Mouse (Mus musculus) kidney, postnatal 0 days (tissue): ENCODE data around the gene Plxna4. TPM values are rescaled to one million over a fixed set of nuclear protein-coding genes. Genes with fewer than 3 reads are reported as not detected.

ENCODE experiments used
- ATAC-seq: fragments of 200-750 bp; cut with Nextera tagmentation; replicated peaks from 2 replicates; pipeline ENCODE4 v1.8.0; 2017; ENCODE audit warnings: low read depth, moderate number of reproducible peaks, moderate TSS enrichment, moderate library complexity; ENCODE audit not compliant: low FRiP score
- DNase-seq: peaks from one replicate; pipeline ENCODE4 v3.0.0-alpha.2; 2016; ENCODE audit warnings: low spot score
- H3K27ac ChIP-seq: fragments of 300-500 bp; sonication (generic); 2 replicates; pipeline ENCODE4 v1.5.1; 2014; ENCODE audit warnings: mild to moderate bottlenecking
- H3K27me3 ChIP-seq: fragments of 300-500 bp; sonication (generic); 2 replicates; pipeline ENCODE4 v1.6.1; 2014; ENCODE audit warnings: low read length, mixed read lengths; ENCODE audit not compliant: insufficient read depth
- H3K36me3 ChIP-seq: fragments of 300-500 bp; sonication (generic); 2 replicates; pipeline ENCODE4 v1.6.1; 2014; ENCODE audit warnings: low read length, mixed read lengths; ENCODE audit not compliant: insufficient read depth
- H3K4me1 ChIP-seq: fragments of 300-500 bp; sonication (generic); replicated peaks from 2 replicates; pipeline ENCODE4 v1.6.1; 2014; ENCODE audit warnings: antibody characterized with exemption, low read length, mixed read lengths; ENCODE audit not compliant: insufficient read depth
- H3K4me2 ChIP-seq: fragments of 300-500 bp; sonication (generic); 2 replicates; pipeline ENCODE4 v1.6.1; 2014; ENCODE audit warnings: mild to moderate bottlenecking, low read length, moderate library complexity, mixed read lengths
- H3K4me3 ChIP-seq: fragments of 300-500 bp; sonication (generic); replicated peaks from 2 replicates; pipeline ENCODE4 v1.5.1; 2014; ENCODE audit warnings: low read depth, low read length
- H3K9ac ChIP-seq: fragments of 300-500 bp; sonication (generic); 2 replicates; pipeline ENCODE4 v1.6.1; 2014; ENCODE audit warnings: low read depth, low read length
- H3K9me3 ChIP-seq: fragments of 300-500 bp; sonication (generic); replicated peaks from 2 replicates; pipeline ENCODE4 v1.6.1; 2016; ENCODE audit warnings: low read length, inconsistent platforms, mixed read lengths
- CTCF ChIP-seq: IDR thresholded peaks from 2 replicates; pipeline ENCODE4 v1.5.1; 2016; ENCODE audit warnings: antibody characterized with exemption, low read depth, mild to moderate bottlenecking, moderate library complexity
- WGBS: fragments of 180-500 bp; shearing (Covaris S2); extraction: QIAGEN DNeasy Blood & Tissue Kit; methylation state at CpG from one replicate; pipeline ENCODE4 v1.1.7; 2014; 5-methylcytosine and 5-hydroxymethylcytosine counted together
- polyA plus RNA-seq: library from polyadenylated mRNA; unstranded; fragments of >200 nt; fragmentation: Nextera tagmentation; extraction: Ambion mirVana; gene quantifications from 2 replicates; pipeline ENCODE4 v1.2.1, GENCODE M21; 2015

Gene Plxna4
- polyA plus RNA-seq, 1 experiment from 2014 or later: 0.83 TPM

- no peaks in the 10 kb centered on the region for H3K27me3 ChIP-seq
- H3K9me3 ChIP-seq: no peaks in the 10 kb centered on the region
- no peak overlapping the region for H3K9ac ChIP-seq
- ATAC-seq (no peak), DNase-seq (no peak)
- no peak for TF ChIP-seq CTCF
- H3K4me2 ChIP-seq: no peak overlapping the region
- H3K4me3 ChIP-seq: no peak overlapping the region
- no peaks in the 10 kb centered on the region for H3K4me1 ChIP-seq
- H3K27ac ChIP-seq: no peak overlapping the region
- WGBS: 56% methylated on average over 7 of the region's 7 CpGs
- no peaks in the 10 kb centered on the region for H3K36me3 ChIP-seq
Measured at GRCm38 (mm10) chr6:32224007-32224703, 363.8 kb downstream of the Plxna4 start.

GRCm38 (mm10) chr6:32220765-32221164 is 367.2 kb downstream of the Plxna4 start:
- Histone ChIP-seq H3K36me3 (no peaks in the 10 kb centered on the region), H3K4me2 (no peak overlapping the region), H3K27ac (no peak overlapping the region), H3K4me1 (no peaks in the 10 kb centered on the region), H3K27me3 (no peaks in the 10 kb centered on the region), H3K9ac (no peak overlapping the region), H3K9me3 (no peaks in the 10 kb centered on the region), H3K4me3 (no peak overlapping the region)
- no peak for DNase-seq
- no peak for ATAC-seq
- WGBS: 86% methylated on average over 8 of the region's 8 CpGs
- no peak for TF ChIP-seq CTCF

GRCm38 (mm10) chr6:32218544-32218943 is 369.4 kb downstream of the Plxna4 start:
- H3K9me3 ChIP-seq: no peaks in the 10 kb centered on the region
- no peak for TF ChIP-seq CTCF
- H3K9ac ChIP-seq: no peak overlapping the region
- H3K4me1 ChIP-seq: no peaks in the 10 kb centered on the region
- ATAC-seq (no peak), DNase-seq (no peak)
- 78% methylated on average over 3 of the region's 3 CpGs for WGBS
- no peaks in the 10 kb centered on the region for H3K36me3 ChIP-seq
- H3K27me3 ChIP-seq: no peaks in the 10 kb centered on the region
- no peak overlapping the region for H3K4me3 ChIP-seq
- H3K4me2 ChIP-seq: no peak overlapping the region
- no peak overlapping the region for H3K27ac ChIP-seq

GRCm38 (mm10) chr6:32212439-32212838 is 375.6 kb downstream of the Plxna4 start:
- TF ChIP-seq CTCF: no peak
- Histone ChIP-seq H3K27ac (no peak overlapping the region), H3K9ac (no peak overlapping the region), H3K27me3 (no peaks in the 10 kb centered on the region), H3K36me3 (no peaks in the 10 kb centered on the region), H3K9me3 (no peaks in the 10 kb centered on the region), H3K4me2 (no peak overlapping the region), H3K4me1 (no peaks in the 10 kb centered on the region), H3K4me3 (no peak overlapping the region)
- ATAC-seq (no peak), DNase-seq (no peak)
- WGBS: 46% methylated on average over 4 of the region's 4 CpGs

- 55% methylated on average over 7 of the region's 7 CpGs for WGBS
- no peaks in the 10 kb centered on the region for H3K27me3 ChIP-seq
- no peaks in the 10 kb centered on the region for H3K9me3 ChIP-seq
- no peak overlapping the region for H3K4me3 ChIP-seq
- H3K4me1 ChIP-seq: no peaks in the 10 kb centered on the region
- DNase-seq (no peak), ATAC-seq (no peak)
- H3K36me3 ChIP-seq: no peaks in the 10 kb centered on the region
- H3K27ac ChIP-seq: no peak overlapping the region
- H3K4me2 ChIP-seq: no peak overlapping the region
- H3K9ac ChIP-seq: no peak overlapping the region
- TF ChIP-seq CTCF: no peak
Measured at GRCm38 (mm10) chr6:32210139-32210538, 377.9 kb downstream of the Plxna4 start.

GRCm38 (mm10) chr6:32208951-32209350 is 379.0 kb downstream of the Plxna4 start:
- H3K9ac ChIP-seq: no peak overlapping the region
- no peak overlapping the region for H3K4me2 ChIP-seq
- H3K27ac ChIP-seq: no peak overlapping the region
- DNase-seq: no peak
- ATAC-seq: no peak
- H3K36me3 ChIP-seq: no peaks in the 10 kb centered on the region
- H3K4me3 ChIP-seq: no peak overlapping the region
- no peak for TF ChIP-seq CTCF
- WGBS: 62% methylated on average over 7 of the region's 7 CpGs
- H3K9me3 ChIP-seq: no peaks in the 10 kb centered on the region
- H3K4me1 ChIP-seq: no peaks in the 10 kb centered on the region
- H3K27me3 ChIP-seq: no peaks in the 10 kb centered on the region

GRCm38 (mm10) chr6:32204253-32204652 is 383.7 kb downstream of the Plxna4 start:
- no peak overlapping the region for H3K4me3 ChIP-seq
- H3K9ac ChIP-seq: no peak overlapping the region
- no peak overlapping the region for H3K27ac ChIP-seq
- H3K9me3 ChIP-seq: no peaks in the 10 kb centered on the region
- no peaks in the 10 kb centered on the region for H3K36me3 ChIP-seq
- DNase-seq (no peak), ATAC-seq (no peak)
- WGBS: 69% methylated on average over 4 of the region's 4 CpGs
- 0 out of 2 replicates have a peak, but pooled peaks cover 3% of the 10 kb centered on the region for H3K4me1 ChIP-seq
- H3K4me2 ChIP-seq: no peak overlapping the region
- H3K27me3 ChIP-seq: no peaks in the 10 kb centered on the region
- no peak for TF ChIP-seq CTCF
